Mouse (Mus musculus): ENCODE measurements around the gene Epb41l3. TPM values are rescaled to one million over a fixed set of nuclear protein-coding genes. Genes with fewer than 3 reads are reported as not detected.

Gene Epb41l3
- polyA plus RNA-seq, 1 experiment: 160 TPM

DNA sequence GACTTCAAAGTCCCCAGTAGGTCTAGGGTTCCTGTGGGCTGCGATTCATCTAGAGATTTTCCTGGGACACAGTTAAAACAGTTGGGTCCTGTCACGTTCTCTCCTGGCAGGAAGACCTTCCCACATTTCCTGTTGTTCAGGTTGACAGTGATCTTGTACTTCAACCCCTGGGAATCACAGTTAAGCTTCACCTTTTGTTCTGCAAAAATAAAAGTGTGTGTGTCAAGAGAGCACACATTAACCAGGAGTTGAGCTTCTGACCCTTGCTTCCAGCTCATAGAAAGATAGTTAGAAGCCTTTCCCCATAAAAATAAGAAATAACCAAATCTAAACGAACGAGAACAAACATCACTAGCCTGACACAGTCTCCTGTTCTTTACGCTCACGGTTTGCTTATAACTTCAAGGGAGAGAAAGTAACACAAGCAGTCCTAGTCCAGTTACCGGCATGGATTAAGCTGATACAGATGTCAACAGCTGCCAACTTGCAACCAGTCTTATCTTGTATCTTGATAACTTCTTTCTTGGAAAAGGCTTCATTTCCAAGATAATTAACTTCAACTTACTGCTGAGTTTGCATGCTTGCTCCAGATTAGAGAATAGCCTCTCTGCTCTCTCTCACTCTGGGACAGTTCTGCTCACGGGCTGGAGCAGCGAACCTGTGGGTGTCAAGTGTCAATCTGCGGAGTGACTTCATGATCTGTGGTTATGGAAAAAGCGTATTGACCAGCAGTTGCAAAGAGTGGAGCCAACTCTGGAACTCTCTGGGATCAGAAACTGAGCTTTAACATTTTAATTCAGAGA lies 7.3 kb upstream of the Epb41l3 start:
- no peak for TF ChIP-seq CTCF (IDR thresholded peaks at IDR 0.05; ENCODE audit: borderline replicate concordance, insufficient read depth, low read length)
- no peak for TF ChIP-seq POLR2A (IDR thresholded peaks at IDR 0.05; ENCODE audit: low read depth, low read length)
- no peaks in the 10 kb centered on the region for H3K4me1 ChIP-seq (ENCODE audit: control insufficient read depth, insufficient read depth, low read length)
- no peak overlapping the region for H3K4me3 ChIP-seq (ENCODE audit: insufficient read depth, low read length)
- no peak overlapping the region for H3K27ac ChIP-seq (ENCODE audit: insufficient read depth, low read length)

- Histone ChIP-seq H3K4me1 (ENCODE audit: control insufficient read depth, insufficient read depth, low read length) (no peaks in the 10 kb centered on the region), H3K27ac (ENCODE audit: insufficient read depth, low read length) (no peak overlapping the region), H3K4me3 (ENCODE audit: insufficient read depth, low read length) (no peak overlapping the region)
- no peak for TF ChIP-seq POLR2A (IDR thresholded peaks at IDR 0.05; ENCODE audit: low read depth, low read length)
Observed at GRCm38 (mm10) chr17:69074095-69074494, 1.4 kb upstream of the Epb41l3 start.

- TF ChIP-seq POLR2A (IDR thresholded peaks at IDR 0.05; ENCODE audit: low read depth, low read length): no peak
- TF ChIP-seq CTCF (IDR thresholded peaks at IDR 0.05; ENCODE audit: borderline replicate concordance, insufficient read depth, low read length): no peak
- H3K27ac ChIP-seq (ENCODE audit: insufficient read depth, low read length): no peak overlapping the region
- no peaks in the 10 kb centered on the region; the same call in 1 of the 2 replicates for H3K4me1 ChIP-seq (ENCODE audit: control insufficient read depth, insufficient read depth, low read length)
- peak overlapping the region; percentile 40 for H3K4me3 ChIP-seq (ENCODE audit: insufficient read depth, low read length)
Observed at GRCm38 (mm10) chr17:69076238-69076625, 749 bp downstream of the Epb41l3 start.

DNA sequence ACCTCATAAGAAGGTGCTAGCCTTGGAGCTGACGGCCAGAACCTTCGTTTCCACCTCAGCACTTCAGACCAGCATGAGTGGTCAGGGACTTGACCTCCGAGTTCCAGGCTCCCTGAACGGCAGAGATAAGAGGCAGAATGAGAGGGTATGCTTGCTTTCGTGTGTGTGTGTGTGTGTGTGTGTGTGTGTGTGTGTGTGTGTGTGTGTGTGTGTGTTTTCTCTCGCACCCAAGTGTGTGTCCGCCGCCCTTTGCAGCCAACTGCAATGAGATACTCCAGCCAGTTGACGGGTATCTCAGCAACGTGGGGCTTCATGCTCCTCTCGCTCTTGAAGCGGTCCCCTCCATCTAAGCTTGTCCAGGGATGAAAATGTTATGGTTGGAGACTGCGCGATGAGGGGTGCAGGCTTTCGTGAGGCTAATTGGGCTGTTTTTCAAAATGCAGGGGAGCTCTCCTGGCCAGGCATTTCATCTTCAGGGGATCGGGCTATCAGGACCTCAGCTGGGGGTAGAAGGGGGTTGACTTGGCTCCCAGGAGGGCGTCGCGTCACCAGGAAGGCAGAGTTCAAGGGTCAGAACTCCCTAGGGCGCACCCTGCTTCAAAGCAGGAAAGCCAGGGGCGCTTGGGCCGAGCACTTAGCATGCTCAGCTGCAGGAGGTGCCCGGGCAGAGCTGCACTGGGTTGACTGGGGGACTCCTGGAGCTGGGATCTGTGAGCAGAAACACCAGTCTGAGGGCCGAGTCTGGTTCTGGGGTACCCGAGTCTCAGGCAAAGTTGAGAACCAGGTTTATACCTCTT lies 1.5 kb downstream of the Epb41l3 start:
- TF ChIP-seq CTCF (IDR thresholded peaks at IDR 0.05; ENCODE audit: borderline replicate concordance, insufficient read depth, low read length) (no peak), POLR2A (IDR thresholded peaks at IDR 0.05; ENCODE audit: low read depth, low read length) (no peak)
- Histone ChIP-seq H3K4me1 (ENCODE audit: control insufficient read depth, insufficient read depth, low read length) (no peaks in the 10 kb centered on the region; the same call in 1 of the 2 replicates), H3K4me3 (ENCODE audit: insufficient read depth, low read length) (peak overlapping the region; percentile 40), H3K27ac (ENCODE audit: insufficient read depth, low read length) (no peak overlapping the region)

GRCm38 (mm10) chr17:69077544-69077920 lies 2.0 kb downstream of the Epb41l3 start:
- TF ChIP-seq POLR2A (IDR thresholded peaks at IDR 0.05; ENCODE audit: low read depth, low read length): no peak
- no peak for TF ChIP-seq CTCF (IDR thresholded peaks at IDR 0.05; ENCODE audit: borderline replicate concordance, insufficient read depth, low read length)
- Histone ChIP-seq H3K4me3 (ENCODE audit: insufficient read depth, low read length) (no peak overlapping the region), H3K27ac (ENCODE audit: insufficient read depth, low read length) (no peak overlapping the region), H3K4me1 (ENCODE audit: control insufficient read depth, insufficient read depth, low read length) (no peaks in the 10 kb centered on the region; the same call in 1 of the 2 replicates)

DNA sequence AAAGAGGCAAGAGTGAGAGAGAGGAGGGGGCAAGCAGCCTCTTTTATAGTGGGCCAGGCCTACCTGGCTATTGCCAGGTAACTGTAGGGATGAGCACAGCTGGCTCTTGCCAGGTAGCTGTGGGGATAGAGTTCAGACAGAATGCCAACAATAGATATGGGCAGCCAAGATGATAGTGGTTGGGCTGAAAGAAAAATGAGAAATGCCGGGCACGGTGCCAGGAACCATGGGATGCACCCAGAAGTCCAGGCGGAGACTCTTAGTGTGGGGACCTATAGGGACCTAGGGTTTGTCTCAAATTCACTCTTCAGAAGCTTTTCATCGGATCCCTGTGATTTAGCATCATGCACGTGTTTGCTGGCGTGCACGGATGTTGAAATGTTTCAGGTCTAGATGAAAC lies 6.8 kb downstream of the Epb41l3 start:
- H3K27ac ChIP-seq (ENCODE audit: insufficient read depth, low read length): no peak overlapping the region
- no peaks in the 10 kb centered on the region; the same call in 1 of the 2 replicates for H3K4me1 ChIP-seq (ENCODE audit: control insufficient read depth, insufficient read depth, low read length)
- no peak overlapping the region for H3K4me3 ChIP-seq (ENCODE audit: insufficient read depth, low read length)
- no peak for TF ChIP-seq CTCF (IDR thresholded peaks at IDR 0.05; ENCODE audit: borderline replicate concordance, insufficient read depth, low read length)
- TF ChIP-seq POLR2A (IDR thresholded peaks at IDR 0.05; ENCODE audit: low read depth, low read length): no peak

GRCm38 (mm10) chr17:69091618-69092017 lies 16.1 kb downstream of the Epb41l3 start:
- no peak overlapping the region for H3K27ac ChIP-seq (ENCODE audit: insufficient read depth, low read length)
- no peak for TF ChIP-seq POLR2A (IDR thresholded peaks at IDR 0.05; ENCODE audit: low read depth, low read length)
- TF ChIP-seq CTCF (IDR thresholded peaks at IDR 0.05; ENCODE audit: borderline replicate concordance, insufficient read depth, low read length): no peak
- H3K4me3 ChIP-seq (ENCODE audit: insufficient read depth, low read length): no peak overlapping the region
- H3K4me1 ChIP-seq (ENCODE audit: control insufficient read depth, insufficient read depth, low read length): no peaks in the 10 kb centered on the region

GRCm38 (mm10) chr17:69097068-69097467 lies 21.6 kb downstream of the Epb41l3 start:
- H3K4me3 ChIP-seq (ENCODE audit: insufficient read depth, low read length): no peak overlapping the region
- TF ChIP-seq POLR2A (IDR thresholded peaks at IDR 0.05; ENCODE audit: low read depth, low read length) (no peak), CTCF (IDR thresholded peaks at IDR 0.05; ENCODE audit: borderline replicate concordance, insufficient read depth, low read length) (no peak)
- H3K4me1 ChIP-seq (ENCODE audit: control insufficient read depth, insufficient read depth, low read length): no peaks in the 10 kb centered on the region
- no peak overlapping the region for H3K27ac ChIP-seq (ENCODE audit: insufficient read depth, low read length)

GRCm38 (mm10) chr17:69097955-69098354 lies 22.5 kb downstream of the Epb41l3 start:
- H3K4me3 ChIP-seq (ENCODE audit: insufficient read depth, low read length): no peak overlapping the region
- no peaks in the 10 kb centered on the region for H3K4me1 ChIP-seq (ENCODE audit: control insufficient read depth, insufficient read depth, low read length)
- no peak overlapping the region for H3K27ac ChIP-seq (ENCODE audit: insufficient read depth, low read length)
- TF ChIP-seq CTCF (IDR thresholded peaks at IDR 0.05; ENCODE audit: borderline replicate concordance, insufficient read depth, low read length) (no peak), POLR2A (IDR thresholded peaks at IDR 0.05; ENCODE audit: low read depth, low read length) (no peak)

DNA sequence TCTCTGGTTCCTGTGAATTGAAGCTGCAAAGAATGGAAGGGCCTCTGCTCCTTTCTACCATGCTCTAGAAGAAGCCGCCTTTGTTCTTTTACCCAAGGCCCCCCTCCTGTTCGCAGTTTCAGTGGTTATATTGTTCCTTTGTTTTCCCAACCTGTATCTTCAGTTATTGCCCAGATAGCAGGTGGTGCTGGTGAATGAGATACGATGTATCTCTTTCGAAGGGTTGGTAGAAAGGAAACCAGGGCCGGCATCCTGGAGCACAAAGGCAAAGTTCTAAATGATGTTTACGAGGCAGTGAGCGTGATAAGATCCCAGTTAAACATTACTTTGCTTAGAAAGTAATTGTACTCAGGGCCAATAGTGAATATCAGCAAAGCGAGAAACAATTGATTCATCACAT lies 27.8 kb downstream of the Epb41l3 start:
- TF ChIP-seq CTCF (IDR thresholded peaks at IDR 0.05; ENCODE audit: borderline replicate concordance, insufficient read depth, low read length) (no peak), POLR2A (IDR thresholded peaks at IDR 0.05; ENCODE audit: low read depth, low read length) (no peak)
- Histone ChIP-seq H3K27ac (ENCODE audit: insufficient read depth, low read length) (no peak overlapping the region), H3K4me1 (ENCODE audit: control insufficient read depth, insufficient read depth, low read length) (no peaks in the 10 kb centered on the region), H3K4me3 (ENCODE audit: insufficient read depth, low read length) (no peak overlapping the region)

Measured in embryonic fibroblast, embryonic 13.5 days (primary cell).